Mouse (Mus musculus): Measurements from ENCODE around the gene Cdkn1a.

- TF ChIP-seq POLR2A (IDR thresholded peaks at IDR 0.05; ENCODE audit: insufficient read length, low read depth) (peak; percentile 97), CEBPB (IDR thresholded peaks at IDR 0.05; ENCODE audit: insufficient read depth, poor library complexity, severe bottlenecking) (no peak), SRF (IDR thresholded peaks at IDR 0.05; ENCODE audit: control insufficient read depth, insufficient read length, low read depth) (peak; percentile 64), POLR2AphosphoS2 (IDR thresholded peaks at IDR 0.05; ENCODE audit: insufficient read length, low read depth) (peak; percentile 97), MAX (IDR thresholded peaks at IDR 0.05; ENCODE audit: low read depth) (no peak), REST (IDR thresholded peaks at IDR 0.05; ENCODE audit: insufficient read depth, insufficient read length) (peak; percentile 19), USF1 (IDR thresholded peaks at IDR 0.05; ENCODE audit: low read depth) (no peak), TCF12 (IDR thresholded peaks at IDR 0.05; ENCODE audit: insufficient read depth, poor library complexity, severe bottlenecking) (no peak)
These were observed 2.6 kb downstream of the Cdkn1a start for GRCm38 (mm10) chr17:29093110-29093952.
